Mouse (Mus musculus): Measurements from ENCODE around the gene Ldlrap1. TPM values are rescaled to one million over a fixed set of nuclear protein-coding genes. Genes with fewer than 3 reads are reported as not detected.
A peak's percentile ranks its signal among the peaks of the same experiment; 100 is the strongest.

Ldlrap1 gene
- polyA plus RNA-seq, 1 experiment: 45.9 TPM

- Histone ChIP-seq H3K4me1 (ENCODE audit: control insufficient read depth, insufficient read depth, low read length) (peaks cover 19% of the 10 kb centered on the region), H3K4me3 (replicated peaks; ENCODE audit: control insufficient read depth, low read depth, low read length) (no peak overlapping the region), H3K27ac (ENCODE audit: control insufficient read depth, insufficient read depth, low read depth, low read length, poor library complexity) (peak overlapping the region; percentile 22)
- WGBS: 8% methylated on average over 8 of the region's 8 CpGs
- no peak for TF ChIP-seq CTCF (IDR thresholded peaks at IDR 0.05; ENCODE audit: control insufficient read depth, insufficient read depth, low read length)
- TF ChIP-seq POLR2A (IDR thresholded peaks at IDR 0.05; ENCODE audit: borderline replicate concordance, control insufficient read depth, low read depth, low read length): no peak
Observed at GRCm38 (mm10) chr4:134730106-134730505, 37.7 kb downstream of the Ldlrap1 start.

DNA sequence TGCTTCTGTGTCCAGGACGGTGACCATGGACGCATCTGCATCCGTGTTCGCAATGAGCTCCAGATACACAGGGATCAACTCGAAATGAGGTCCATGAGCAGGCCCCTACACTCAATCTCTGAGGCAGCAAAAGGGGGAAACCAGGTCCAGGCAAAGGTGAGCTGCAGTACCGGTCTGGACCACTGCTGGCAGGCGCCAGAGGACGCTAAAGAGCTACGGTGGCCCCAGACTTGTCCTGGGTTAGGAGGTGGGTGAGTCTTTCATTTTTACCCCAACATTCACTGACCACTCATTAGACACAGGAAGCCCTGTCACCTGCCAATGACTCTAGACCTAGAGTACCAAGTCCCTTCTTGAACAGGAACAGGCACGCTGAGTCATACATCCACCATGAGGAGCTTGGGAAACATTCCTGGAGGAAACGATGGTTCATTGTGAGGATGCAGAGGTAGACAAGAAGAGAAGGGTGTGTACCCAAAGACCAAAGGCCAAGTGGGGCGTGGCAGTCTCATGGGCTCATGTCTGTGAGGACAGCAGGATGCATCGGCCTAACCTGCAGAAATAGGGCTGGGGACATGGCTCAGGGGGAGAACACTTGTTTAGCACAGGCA, 42.0 kb downstream of the Ldlrap1 start:
- no peak overlapping the region for H3K4me3 ChIP-seq (replicated peaks; ENCODE audit: control insufficient read depth, low read depth, low read length)
- peaks cover 7% of the 10 kb centered on the region for H3K4me1 ChIP-seq (ENCODE audit: control insufficient read depth, insufficient read depth, low read length)
- no peak overlapping the region for H3K27ac ChIP-seq (ENCODE audit: control insufficient read depth, insufficient read depth, low read depth, low read length, poor library complexity)
- no peak for TF ChIP-seq POLR2A (IDR thresholded peaks at IDR 0.05; ENCODE audit: borderline replicate concordance, control insufficient read depth, low read depth, low read length)
- no peak for TF ChIP-seq CTCF (IDR thresholded peaks at IDR 0.05; ENCODE audit: control insufficient read depth, insufficient read depth, low read length)
- 80% methylated on average over 13 of the region's 13 CpGs for WGBS

- TF ChIP-seq POLR2A (IDR thresholded peaks at IDR 0.05; ENCODE audit: borderline replicate concordance, control insufficient read depth, low read depth, low read length) (no peak), CTCF (IDR thresholded peaks at IDR 0.05; ENCODE audit: control insufficient read depth, insufficient read depth, low read length) (no peak)
- Histone ChIP-seq H3K27ac (ENCODE audit: control insufficient read depth, insufficient read depth, low read depth, low read length, poor library complexity) (no peak overlapping the region), H3K4me3 (replicated peaks; ENCODE audit: control insufficient read depth, low read depth, low read length) (no peak overlapping the region), H3K4me1 (ENCODE audit: control insufficient read depth, insufficient read depth, low read length) (peaks cover 4% of the 10 kb centered on the region)
- WGBS: 61% methylated on average over 4 of the region's 4 CpGs
Observed at GRCm38 (mm10) chr4:134724974-134725373, 42.9 kb downstream of the Ldlrap1 start.

DNA sequence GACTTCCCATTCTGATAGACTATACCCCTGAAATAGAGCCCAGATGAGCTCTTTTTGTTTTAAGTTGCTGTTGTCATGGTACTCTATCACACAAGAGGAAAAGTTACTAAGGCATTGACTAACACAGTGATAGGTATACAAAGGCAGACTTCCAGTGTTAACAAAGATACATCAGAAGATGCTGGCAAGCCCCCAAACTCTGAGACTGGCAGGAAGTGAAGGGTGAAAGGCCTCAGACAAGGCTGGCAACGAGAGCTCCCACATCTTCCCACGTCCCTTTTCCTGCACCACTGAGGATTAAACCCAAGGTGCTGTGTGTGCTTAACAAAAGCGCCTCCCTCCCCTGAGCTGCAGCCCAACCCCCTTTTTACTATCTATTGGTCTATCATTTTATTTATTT, 44.6 kb downstream of the Ldlrap1 start:
- no peak for TF ChIP-seq CTCF (IDR thresholded peaks at IDR 0.05; ENCODE audit: control insufficient read depth, insufficient read depth, low read length)
- Histone ChIP-seq H3K27ac (ENCODE audit: control insufficient read depth, insufficient read depth, low read depth, low read length, poor library complexity) (no peak overlapping the region), H3K4me3 (replicated peaks; ENCODE audit: control insufficient read depth, low read depth, low read length) (no peak overlapping the region), H3K4me1 (ENCODE audit: control insufficient read depth, insufficient read depth, low read length) (no peaks in the 10 kb centered on the region; the same call in 1 of the 2 replicates)
- 34% methylated on average over 3 of the region's 3 CpGs for WGBS

GRCm38 (mm10) chr4:134721076-134721475, 46.7 kb downstream of the Ldlrap1 start:
- Histone ChIP-seq H3K27ac (ENCODE audit: control insufficient read depth, insufficient read depth, low read depth, low read length, poor library complexity) (no peak overlapping the region), H3K4me1 (ENCODE audit: control insufficient read depth, insufficient read depth, low read length) (no peaks in the 10 kb centered on the region; the same call in 1 of the 2 replicates), H3K4me3 (replicated peaks; ENCODE audit: control insufficient read depth, low read depth, low read length) (no peak overlapping the region)
- no peak for TF ChIP-seq POLR2A (IDR thresholded peaks at IDR 0.05; ENCODE audit: borderline replicate concordance, control insufficient read depth, low read depth, low read length)
- 88% methylated on average over 6 of the region's 6 CpGs for WGBS

GRCm38 (mm10) chr4:134720371-134720770, 47.5 kb downstream of the Ldlrap1 start:
- Histone ChIP-seq H3K27ac (ENCODE audit: control insufficient read depth, insufficient read depth, low read depth, low read length, poor library complexity) (no peak overlapping the region), H3K4me1 (ENCODE audit: control insufficient read depth, insufficient read depth, low read length) (no peaks in the 10 kb centered on the region; the same call in 1 of the 2 replicates), H3K4me3 (replicated peaks; ENCODE audit: control insufficient read depth, low read depth, low read length) (no peak overlapping the region)
- WGBS: 69% methylated on average over 3 of the region's 3 CpGs
- no peak for TF ChIP-seq CTCF (IDR thresholded peaks at IDR 0.05; ENCODE audit: control insufficient read depth, insufficient read depth, low read length)
- no peak for TF ChIP-seq POLR2A (IDR thresholded peaks at IDR 0.05; ENCODE audit: borderline replicate concordance, control insufficient read depth, low read depth, low read length)

DNA sequence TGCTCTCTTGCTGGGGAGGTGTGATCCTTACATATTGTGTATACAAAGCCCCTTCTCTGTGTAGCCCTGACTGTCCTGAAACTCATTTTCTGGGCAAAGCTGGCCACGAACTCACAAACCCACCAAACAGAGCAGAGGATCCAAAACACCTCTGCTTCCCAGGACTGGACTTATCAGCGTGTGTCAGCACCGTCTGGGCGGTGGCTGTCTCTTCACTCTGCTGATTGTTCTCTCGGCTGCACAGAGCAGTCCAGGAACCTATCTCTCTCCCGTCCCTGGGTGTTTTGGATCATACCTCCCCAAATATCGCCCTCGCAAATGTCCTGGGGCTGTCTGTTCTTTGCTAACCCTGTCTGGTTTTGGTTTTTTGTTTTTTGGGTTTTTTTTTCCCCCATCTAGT, 48.3 kb downstream of the Ldlrap1 start:
- Histone ChIP-seq H3K4me1 (ENCODE audit: control insufficient read depth, insufficient read depth, low read length) (no peaks in the 10 kb centered on the region; the same call in 1 of the 2 replicates), H3K27ac (ENCODE audit: control insufficient read depth, insufficient read depth, low read depth, low read length, poor library complexity) (no peak overlapping the region), H3K4me3 (replicated peaks; ENCODE audit: control insufficient read depth, low read depth, low read length) (no peak overlapping the region)
- WGBS: 62% methylated on average over 8 of the region's 8 CpGs
- TF ChIP-seq CTCF (IDR thresholded peaks at IDR 0.05; ENCODE audit: control insufficient read depth, insufficient read depth, low read length) (no peak), POLR2A (IDR thresholded peaks at IDR 0.05; ENCODE audit: borderline replicate concordance, control insufficient read depth, low read depth, low read length) (no peak)

- H3K4me3 ChIP-seq (replicated peaks; ENCODE audit: control insufficient read depth, low read depth, low read length): no peak overlapping the region
- H3K27ac ChIP-seq (ENCODE audit: control insufficient read depth, insufficient read depth, low read depth, low read length, poor library complexity): no peak overlapping the region
- 11% methylated on average over 8 of the region's 8 CpGs for WGBS
- TF ChIP-seq POLR2A (IDR thresholded peaks at IDR 0.05; ENCODE audit: borderline replicate concordance, control insufficient read depth, low read depth, low read length) (no peak), CTCF (IDR thresholded peaks at IDR 0.05; ENCODE audit: control insufficient read depth, insufficient read depth, low read length) (peak; percentile 88)
- no peaks in the 10 kb centered on the region for H3K4me1 ChIP-seq (ENCODE audit: control insufficient read depth, insufficient read depth, low read length)
Observed at GRCm38 (mm10) chr4:134713937-134714336, 53.9 kb downstream of the Ldlrap1 start.

DNA sequence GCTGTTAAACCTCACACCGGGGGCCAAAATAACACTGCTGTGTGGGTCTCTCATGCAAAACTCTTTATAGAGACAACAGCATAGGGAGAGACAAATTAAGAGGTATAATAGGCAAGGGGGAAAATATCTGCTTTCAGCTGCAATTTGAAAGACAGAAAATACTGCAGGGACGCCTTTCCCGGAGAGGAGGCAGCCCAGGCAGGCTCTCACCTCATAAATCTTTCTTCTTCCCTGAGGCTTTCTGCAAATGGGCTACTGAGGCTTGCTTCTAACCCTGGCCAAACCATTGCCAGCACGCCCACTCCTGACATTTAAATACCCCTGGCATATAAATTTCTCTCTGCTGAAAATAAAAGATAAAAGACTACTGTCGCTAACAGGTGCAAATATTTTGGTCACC, 62.5 kb downstream of the Ldlrap1 start:
- no peak overlapping the region for H3K4me3 ChIP-seq (replicated peaks; ENCODE audit: control insufficient read depth, low read depth, low read length)
- TF ChIP-seq POLR2A (IDR thresholded peaks at IDR 0.05; ENCODE audit: borderline replicate concordance, control insufficient read depth, low read depth, low read length): no peak
- TF ChIP-seq CTCF (IDR thresholded peaks at IDR 0.05; ENCODE audit: control insufficient read depth, insufficient read depth, low read length): no peak
- 70% methylated on average over 5 of the region's 5 CpGs for WGBS

More for the DNA sequence above, 62.5 kb downstream of the Ldlrap1 start:
- Histone ChIP-seq H3K27ac (ENCODE audit: control insufficient read depth, insufficient read depth, low read depth, low read length, poor library complexity) (no peak overlapping the region), H3K4me1 (ENCODE audit: control insufficient read depth, insufficient read depth, low read length) (peaks cover 2% of the 10 kb centered on the region; the same call in 1 of the 2 replicates)
